Mouse (Mus musculus) midbrain, embryonic 16.5 days (tissue): ENCODE measurements around the gene Paqr5. TPM values are rescaled to one million over a fixed set of nuclear protein-coding genes. Genes with fewer than 3 reads are reported as not detected.

Source experiments
- ATAC-seq: fragments of 200-750 bp; cut with Nextera tagmentation; 2 replicates; pipeline ENCODE4 v1.8.0; 2017; ENCODE audit warnings: moderate TSS enrichment
- H3K27ac ChIP-seq: fragments of 300-500 bp; sonication (generic); 2 replicates; pipeline ENCODE4 v1.5.1; 2014; ENCODE audit warnings: mild to moderate bottlenecking, low read length, mixed read lengths
- H3K27me3 ChIP-seq: fragments of 300-500 bp; sonication (generic); 2 replicates; pipeline ENCODE4 v1.6.1; 2014; ENCODE audit warnings: low read depth, low read length, mixed read lengths; ENCODE audit not compliant: control insufficient read depth, insufficient read depth
- H3K36me3 ChIP-seq: fragments of 300-500 bp; sonication (generic); 2 replicates; pipeline ENCODE4 v1.6.1; 2014; ENCODE audit warnings: mild to moderate bottlenecking, low read length, moderate library complexity, mixed read lengths; ENCODE audit not compliant: control insufficient read depth, insufficient read depth
- H3K4me1 ChIP-seq: fragments of 300-500 bp; sonication (generic); 2 replicates; pipeline ENCODE4 v1.6.1; 2014; ENCODE audit warnings: mild to moderate bottlenecking, low read length, mixed read lengths; ENCODE audit not compliant: control insufficient read depth, insufficient read depth
- H3K4me2 ChIP-seq: fragments of 300-500 bp; sonication (generic); 2 replicates; pipeline ENCODE4 v1.6.1; 2014; ENCODE audit warnings: mild to moderate bottlenecking, low read length, mixed read lengths
- H3K4me3 ChIP-seq: fragments of 300-500 bp; sonication (generic); 2 replicates; pipeline ENCODE4 v1.5.1; 2014; ENCODE audit warnings: low read depth, mild to moderate bottlenecking, low read length, moderate library complexity, mixed read lengths
- H3K9ac ChIP-seq: fragments of 300-500 bp; sonication (generic); 2 replicates; pipeline ENCODE4 v1.6.1; 2014; ENCODE audit warnings: low read depth, low read length, mixed read lengths
- H3K9me3 ChIP-seq: fragments of 300-500 bp; sonication (generic); replicated peaks from 2 replicates; pipeline ENCODE4 v1.6.1; 2014; ENCODE audit warnings: mild to moderate bottlenecking, low read length, mixed read lengths; ENCODE audit not compliant: control insufficient read depth, poor library complexity, severe bottlenecking
- WGBS: fragments of 180-500 bp; shearing (Covaris S2); extraction: QIAGEN DNeasy Blood & Tissue Kit; methylation state at CpG from one replicate; pipeline ENCODE4 v1.1.7; 2014; 5-methylcytosine and 5-hydroxymethylcytosine counted together
- polyA plus RNA-seq: library from polyadenylated mRNA; unstranded; fragments of >200 nt; fragmentation: Nextera tagmentation; extraction: Ambion mirVana; gene quantifications from 2 replicates; pipeline ENCODE4 v1.2.1, GENCODE M21; 2015

The Paqr5 gene
- polyA plus RNA-seq, 1 experiment from 2014 or later = 0.18 TPM

DNA sequence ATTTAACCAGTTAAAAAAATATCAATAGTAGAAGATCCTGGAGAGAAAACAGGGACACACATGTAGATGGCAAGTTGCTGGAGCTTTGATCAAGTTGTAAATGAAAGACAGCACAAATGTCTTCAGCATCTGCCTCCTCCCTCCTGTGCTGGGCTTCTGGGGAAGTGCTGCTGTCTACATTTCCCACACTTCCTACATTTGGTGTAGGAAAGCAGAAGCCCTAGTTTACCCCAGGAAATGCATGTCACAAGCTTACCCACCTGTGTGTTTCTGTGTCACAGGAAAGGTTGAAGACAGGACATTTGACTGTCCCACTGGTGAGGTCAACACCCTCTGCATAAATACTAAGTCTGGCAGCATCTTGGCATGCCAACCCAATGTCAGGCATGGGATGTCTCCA, 71.9 kb downstream of the Paqr5 start:
- no peaks in the 10 kb centered on the region for H3K9me3 ChIP-seq
- H3K9ac ChIP-seq = no peak overlapping the region
- no peak for ATAC-seq
- H3K36me3 ChIP-seq = no peaks in the 10 kb centered on the region
- no peak overlapping the region for H3K4me2 ChIP-seq
- no peak overlapping the region for H3K4me3 ChIP-seq
- no peaks in the 10 kb centered on the region for H3K4me1 ChIP-seq
- no peak overlapping the region for H3K27ac ChIP-seq
- no peaks in the 10 kb centered on the region for H3K27me3 ChIP-seq

DNA sequence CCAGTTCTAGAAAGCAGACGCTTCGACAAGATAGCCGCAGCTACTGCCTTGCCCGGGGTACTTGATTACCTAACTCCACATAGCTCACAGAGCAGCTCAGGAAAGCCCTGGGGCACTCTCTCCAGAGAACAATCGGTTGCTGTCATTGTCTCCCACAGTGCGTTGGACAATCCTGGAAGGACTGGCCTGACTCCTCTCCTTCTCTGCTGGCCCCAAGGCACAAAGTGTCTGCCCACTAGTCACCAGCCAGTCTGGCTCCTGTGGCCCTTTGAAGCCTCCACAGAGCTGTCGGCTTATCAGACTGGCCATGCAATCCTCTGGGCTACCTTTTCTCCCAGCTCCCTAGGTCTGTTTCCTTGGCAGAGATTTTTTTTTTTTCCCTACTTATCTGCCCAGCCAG, 74.4 kb downstream of the Paqr5 start:
- no peaks in the 10 kb centered on the region for H3K9me3 ChIP-seq
- H3K36me3 ChIP-seq = no peaks in the 10 kb centered on the region
- H3K4me3 ChIP-seq = no peak overlapping the region
- WGBS = 52% methylated on average over 7 of the region's 7 CpGs
- H3K9ac ChIP-seq = no peak overlapping the region
- ATAC-seq = no peak
- H3K27ac ChIP-seq = no peak overlapping the region
- H3K4me1 ChIP-seq = peaks cover 9% of the 10 kb centered on the region
- no peak overlapping the region for H3K4me2 ChIP-seq
- H3K27me3 ChIP-seq = no peaks in the 10 kb centered on the region

DNA sequence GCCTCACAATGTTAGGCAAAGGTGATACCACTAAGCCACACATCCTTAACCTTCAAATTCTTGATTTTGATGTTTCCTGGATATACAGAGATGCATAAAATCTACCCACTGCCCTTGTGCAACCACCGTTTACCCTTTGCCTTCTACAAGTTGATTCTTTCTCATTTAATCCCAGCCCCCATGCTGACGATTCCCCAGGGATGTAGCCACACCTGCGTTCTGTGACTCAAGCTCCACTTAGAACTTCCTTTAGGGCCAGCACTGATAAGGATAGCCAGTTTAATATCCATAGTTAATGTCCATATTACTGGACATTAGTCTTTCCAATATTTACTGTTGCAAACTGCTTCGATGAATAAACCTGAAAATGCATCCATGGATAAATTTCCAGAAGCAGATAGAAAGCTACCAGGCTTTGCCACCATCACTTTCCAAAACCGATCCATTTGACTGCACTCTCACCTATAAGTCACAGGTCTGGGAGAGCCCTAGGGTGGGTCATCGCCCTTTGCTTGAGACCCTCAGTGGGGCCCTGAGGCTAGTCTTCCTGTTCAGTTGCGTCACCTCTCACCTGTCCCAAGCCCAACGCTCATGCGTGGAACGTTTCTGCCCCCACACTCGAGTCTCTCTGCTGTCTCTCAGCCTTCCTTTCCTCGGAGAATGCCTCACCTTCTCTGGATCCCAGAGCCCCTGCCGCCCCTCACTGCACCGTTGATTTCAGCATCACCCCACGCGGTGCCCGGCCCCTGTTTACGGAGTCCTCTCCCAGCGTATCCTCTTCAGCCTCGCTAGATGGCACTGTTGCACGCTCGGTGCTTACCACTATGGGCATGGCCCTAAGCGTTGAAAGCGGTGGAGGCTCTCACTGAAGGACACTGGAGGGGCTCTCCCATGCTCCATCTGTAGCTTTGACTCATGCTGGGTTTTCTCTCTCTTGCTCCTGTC, 79.0 kb downstream of the Paqr5 start:
- peak overlapping the region; percentile 100 for H3K4me2 ChIP-seq
- peak overlapping the region; percentile 62 for H3K9ac ChIP-seq
- H3K27ac ChIP-seq = peak overlapping the region; percentile 63; the same call in 1 of the 2 replicates
- no peaks in the 10 kb centered on the region for H3K9me3 ChIP-seq
- WGBS = 4% methylated on average over 24 of the region's 24 CpGs
- peaks cover 12% of the 10 kb centered on the region for H3K4me1 ChIP-seq
- H3K27me3 ChIP-seq = no peaks in the 10 kb centered on the region
- H3K4me3 ChIP-seq = peak overlapping the region; percentile 61
- H3K36me3 ChIP-seq = no peaks in the 10 kb centered on the region
- peak; percentile 87 for ATAC-seq

DNA sequence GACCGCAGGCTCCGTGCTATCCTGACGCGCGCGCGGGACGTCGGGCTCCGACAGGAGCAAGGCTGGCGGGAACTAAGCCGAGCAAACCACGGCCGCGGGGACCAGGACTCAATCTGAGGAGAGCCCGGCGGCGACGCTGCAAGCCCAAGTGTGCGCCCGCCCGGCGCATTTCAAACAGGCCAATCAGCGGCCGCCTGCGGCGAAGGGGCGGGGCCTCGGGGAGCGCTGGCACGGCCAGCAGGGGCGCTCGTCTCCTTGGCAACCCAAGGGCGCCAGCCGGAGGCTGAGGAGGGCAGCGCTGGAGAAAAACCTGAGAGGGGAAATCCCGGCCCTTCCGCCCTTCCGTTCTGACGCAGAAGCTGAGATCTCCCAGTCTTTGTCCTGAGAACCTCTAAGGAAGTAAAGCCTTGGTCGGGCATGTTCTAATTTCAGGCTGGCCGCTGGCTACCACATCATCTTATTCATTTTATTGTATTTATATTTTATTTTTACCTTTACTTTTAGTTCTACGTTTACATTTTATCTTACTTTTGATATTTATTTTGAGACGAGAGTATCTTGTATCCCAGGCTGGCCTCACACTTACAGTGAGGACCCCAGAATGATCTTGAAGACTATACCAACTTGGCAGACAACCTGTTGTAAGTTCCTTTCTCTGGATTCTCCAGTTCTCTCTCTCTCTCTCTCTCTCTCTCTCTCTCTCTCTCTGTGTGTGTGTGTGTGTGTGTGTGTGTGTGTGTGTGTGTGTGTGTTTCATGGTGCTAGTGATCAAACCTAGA, 79.8 kb downstream of the Paqr5 start, which contains the start of gene Kif23:
TSS of gene Kif23 (minus strand) at position 152 of the 779 bp plus-strand sequence.
- peak; percentile 90 for ATAC-seq
- Histone ChIP-seq H3K36me3 (no peaks in the 10 kb centered on the region), H3K9me3 (no peaks in the 10 kb centered on the region), H3K27me3 (no peaks in the 10 kb centered on the region), H3K27ac (peak within 1 kb of the TSS; percentile 63; the same call in 1 of the 2 replicates), H3K9ac (peak within 1 kb of the TSS; percentile 62), H3K4me2 (peak within 1 kb of the TSS; percentile 100), H3K4me3 (peak within 1 kb of the TSS; percentile 61), H3K4me1 (peaks cover 12% of the 10 kb centered on the region)
- under 1% methylated on average over 44 of the region's 44 CpGs for WGBS

DNA sequence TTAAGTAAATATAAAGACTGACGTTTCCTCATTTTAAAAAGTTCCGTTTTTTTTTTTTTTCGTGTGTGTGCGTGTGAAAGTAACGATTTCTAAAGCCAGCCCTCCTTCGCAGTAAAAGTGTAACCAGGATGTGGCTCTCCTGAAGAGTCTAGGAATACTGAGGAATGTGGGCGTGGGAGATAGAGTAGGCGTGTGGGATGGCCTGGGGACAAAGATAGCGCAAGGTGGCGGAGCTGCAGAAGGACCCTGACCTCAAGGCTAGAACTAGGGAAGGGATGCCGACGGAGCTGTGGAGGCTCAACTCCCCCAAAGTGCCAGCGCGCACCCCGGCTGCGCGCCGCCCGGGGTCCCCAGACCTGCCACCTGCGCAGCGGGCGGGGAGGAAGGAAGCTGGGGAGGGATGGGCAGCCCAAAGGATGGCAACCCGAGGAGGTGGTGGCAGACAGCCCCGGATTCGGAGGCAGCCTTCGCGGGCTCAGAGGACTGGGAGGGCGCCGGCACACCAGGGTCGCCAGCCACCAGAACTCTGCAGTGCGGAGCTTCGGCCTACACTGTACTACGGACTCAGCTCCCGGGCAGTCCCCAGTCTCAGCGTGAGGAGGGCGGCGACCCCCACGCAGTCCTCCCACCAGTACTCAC, 80.6 kb downstream of the Paqr5 start:
- H3K4me2 ChIP-seq = peak overlapping the region; percentile 100
- H3K4me3 ChIP-seq = peak overlapping the region; percentile 61
- no peak overlapping the region; the same call in 1 of the 2 replicates for H3K27ac ChIP-seq
- under 1% methylated on average over 37 of the region's 38 CpGs for WGBS
- H3K4me1 ChIP-seq = peaks cover 12% of the 10 kb centered on the region
- ATAC-seq = peak; percentile 84
- no peaks in the 10 kb centered on the region for H3K27me3 ChIP-seq
- H3K36me3 ChIP-seq = no peaks in the 10 kb centered on the region
- peak overlapping the region; percentile 62 for H3K9ac ChIP-seq
- H3K9me3 ChIP-seq = no peaks in the 10 kb centered on the region

DNA sequence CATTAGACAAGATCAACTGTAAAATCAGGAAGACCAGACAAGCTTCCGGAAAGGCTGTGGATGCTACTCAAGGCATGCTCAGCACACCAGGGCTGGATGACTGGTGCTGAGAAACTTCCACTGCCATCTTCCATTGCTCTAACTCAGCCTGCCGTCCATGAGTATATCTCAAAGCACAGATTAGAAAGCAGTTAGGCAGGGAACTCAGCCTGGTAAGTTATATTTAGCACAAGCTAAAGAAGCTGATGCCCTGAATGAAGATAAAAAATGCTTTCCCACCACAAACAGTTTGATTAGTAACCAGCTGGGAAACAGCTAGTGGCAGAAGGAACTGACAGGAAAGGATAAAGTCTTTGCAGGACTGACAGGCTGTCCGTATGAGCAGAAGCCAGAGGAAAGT, 85.6 kb downstream of the Paqr5 start:
- no peak overlapping the region for H3K4me2 ChIP-seq
- H3K9ac ChIP-seq = no peak overlapping the region
- 84% methylated on average over 3 of the region's 3 CpGs for WGBS

DNA sequence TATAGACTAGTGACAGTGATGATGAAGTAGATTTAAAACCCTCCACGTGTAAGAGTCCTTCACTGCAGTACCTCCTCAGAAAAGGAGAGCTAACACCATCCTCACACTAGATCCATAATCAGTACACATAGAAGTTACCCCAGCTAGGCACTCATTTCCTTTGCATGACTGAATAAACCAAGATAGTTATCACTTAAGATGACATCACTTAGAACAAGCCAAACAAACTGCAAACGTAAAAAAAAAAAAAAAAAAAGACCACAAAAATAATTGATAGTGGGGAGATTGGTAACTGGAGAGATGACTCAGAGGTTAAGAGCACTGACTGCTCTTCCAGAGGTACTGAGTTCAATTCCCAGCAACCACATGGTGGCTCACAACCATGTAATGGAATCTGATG, 93.3 kb downstream of the Paqr5 start:
- Histone ChIP-seq H3K4me1 (no peaks in the 10 kb centered on the region), H3K4me2 (no peak overlapping the region), H3K9me3 (no peaks in the 10 kb centered on the region), H3K9ac (no peak overlapping the region), H3K27ac (no peak overlapping the region), H3K27me3 (no peaks in the 10 kb centered on the region), H3K36me3 (no peaks in the 10 kb centered on the region), H3K4me3 (no peak overlapping the region)
- no peak for ATAC-seq
- WGBS = 84% methylated on average over 2 of the region's 2 CpGs

More for the DNA sequence above, 85.6 kb downstream of the Paqr5 start:
- Histone ChIP-seq H3K4me1 (no peaks in the 10 kb centered on the region), H3K36me3 (no peaks in the 10 kb centered on the region), H3K27ac (no peak overlapping the region), H3K9me3 (no peaks in the 10 kb centered on the region), H3K27me3 (no peaks in the 10 kb centered on the region), H3K4me3 (no peak overlapping the region)
- no peak for ATAC-seq

DNA sequence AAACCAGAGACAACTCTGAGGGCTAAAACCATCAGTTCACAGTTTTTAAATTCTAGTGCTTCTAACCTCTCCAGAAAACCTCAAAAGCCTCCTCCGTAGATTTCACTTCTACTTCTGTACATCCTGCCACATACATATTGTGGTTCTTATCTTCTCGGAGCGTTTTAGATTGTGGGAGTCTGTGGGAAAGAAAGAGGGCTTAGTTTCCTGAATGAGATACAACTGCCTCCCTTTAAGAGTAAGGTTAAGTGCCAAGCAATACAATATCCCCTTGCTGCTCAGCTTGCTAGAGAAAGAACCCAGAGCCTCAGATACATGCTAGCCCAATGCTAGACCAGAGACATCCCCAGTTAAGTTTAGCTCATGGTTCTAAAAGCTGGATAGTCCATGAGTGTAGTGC, 94.6 kb downstream of the Paqr5 start:
- ATAC-seq = no peak

More for the DNA sequence above, 94.6 kb downstream of the Paqr5 start:
- Histone ChIP-seq H3K4me1 (no peaks in the 10 kb centered on the region), H3K36me3 (no peaks in the 10 kb centered on the region), H3K9ac (no peak overlapping the region), H3K27ac (no peak overlapping the region), H3K4me3 (no peak overlapping the region), H3K4me2 (no peak overlapping the region), H3K27me3 (no peaks in the 10 kb centered on the region), H3K9me3 (no peaks in the 10 kb centered on the region)
- 93% methylated on average over 3 of the region's 3 CpGs for WGBS
